Mouse (Mus musculus) liver, embryonic 14.5 days (tissue): ENCODE measurements at regions not wholly inside any gene's neighbourhood (a gene's known extent, or its start where the extent isn't known, plus 50 kb on each side); places are given as distances from the start of the nearest gene placed in this dataset.

Experiments
- ATAC-seq: fragments of 200-750 bp; cut with Nextera tagmentation; 2 replicates; pipeline ENCODE4 v1.8.0; 2017; ENCODE audit warnings: moderate number of reproducible peaks, mild to moderate bottlenecking, moderate library complexity; ENCODE audit not compliant: insufficient read depth
- DNase-seq, 3 experiments: peaks; one replicate each; pipeline ENCODE4 v3.0.0-alpha.2; 2012 to 2013; ENCODE audit warnings: low read depth in 3 of 3, low spot score in 3 of 3
- H3K27ac ChIP-seq: fragments of 300-500 bp; sonication (generic); 2 replicates; pipeline ENCODE4 v1.5.1; 2014; ENCODE audit warnings: moderate library complexity, mild to moderate bottlenecking, control low read depth, inconsistent platforms
- H3K27me3 ChIP-seq: fragments of 300-500 bp; sonication (generic); 2 replicates; pipeline ENCODE4 v1.6.1; 2014; ENCODE audit warnings: mild to moderate bottlenecking, low read length, moderate library complexity; ENCODE audit not compliant: control insufficient read depth, insufficient read depth
- H3K36me3 ChIP-seq: fragments of 300-500 bp; sonication (generic); replicated peaks from 2 replicates; pipeline ENCODE4 v1.6.1; 2014; ENCODE audit warnings: low read depth; ENCODE audit not compliant: control insufficient read depth, insufficient read depth
- H3K4me1 ChIP-seq, 2 experiments: fragments of 200-500 bp in 1 of 2; fragments of 300-500 bp in 1 of 2; sonication (generic) in 1 of 2; replicated peaks; 2 replicates each; pipeline ENCODE4 v1.6.1; 2012 to 2014; ENCODE audit warnings: antibody characterized with exemption in 1 of 2, inconsistent platforms in 1 of 2, low read length in 1 of 2; ENCODE audit not compliant: control insufficient read depth in 2 of 2, insufficient read depth in 2 of 2
- H3K4me2 ChIP-seq: fragments of 300-500 bp; sonication (generic); 2 replicates; pipeline ENCODE4 v1.6.1; 2014; ENCODE audit warnings: low read depth, mild to moderate bottlenecking, control low read depth, moderate library complexity
- H3K4me3 ChIP-seq, 2 experiments: fragments of 200-500 bp in 1 of 2; fragments of 300-500 bp in 1 of 2; sonication (generic) in 1 of 2; 2 replicates each; pipeline ENCODE4 v1.5.1; 2012 to 2014; ENCODE audit warnings: low read depth in 2 of 2, low read length in 2 of 2, mild to moderate bottlenecking in 2 of 2, control low read depth in 1 of 2, inconsistent platforms in 1 of 2, moderate library complexity in 1 of 2; ENCODE audit not compliant: insufficient read depth in 1 of 2
- H3K9ac ChIP-seq: fragments of 300-500 bp; sonication (generic); replicated peaks from 2 replicates; pipeline ENCODE4 v1.6.1; 2014; ENCODE audit warnings: mild to moderate bottlenecking, control low read depth, moderate library complexity
- H3K9me3 ChIP-seq: fragments of 300-500 bp; sonication (generic); 2 replicates; pipeline ENCODE4 v1.6.1; 2016; ENCODE audit warnings: low read length, mixed read lengths; ENCODE audit not compliant: control insufficient read depth
- CTCF ChIP-seq: IDR thresholded peaks from 2 replicates; pipeline ENCODE4 v1.5.1; 2016; ENCODE audit warnings: antibody characterized with exemption, low read depth, control low read depth
- WGBS: fragments of 180-500 bp; shearing (Covaris S2); extraction: QIAGEN DNeasy Blood & Tissue Kit; methylation state at CpG from one replicate; pipeline ENCODE4 v1.1.7; 2014; ENCODE audit not compliant: insufficient replicate concordance; 5-methylcytosine and 5-hydroxymethylcytosine counted together

DNA sequence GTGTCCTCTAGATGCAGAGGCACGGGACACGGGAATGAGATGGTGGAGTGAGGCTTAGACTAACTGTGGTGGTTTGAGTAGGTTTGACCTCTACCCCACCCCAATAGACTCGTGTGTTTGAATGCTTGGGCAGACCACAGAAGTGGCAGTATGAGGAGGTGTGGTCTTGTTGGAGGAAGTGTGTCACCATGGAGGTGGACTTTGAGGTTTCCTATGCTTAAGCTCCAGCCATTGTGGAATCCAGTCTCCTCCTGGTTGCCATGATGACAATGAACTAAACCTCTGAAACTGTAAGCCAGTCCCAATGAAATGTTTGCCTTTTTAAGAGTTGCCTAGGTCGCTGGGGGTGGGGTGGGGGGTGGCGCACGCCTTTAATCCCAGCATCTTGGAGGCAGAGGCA lies 53.3 kb upstream of the Mark1 start:
- Histone ChIP-seq H3K27me3 (no peaks in the 10 kb centered on the region), H3K9me3 (no peaks in the 10 kb centered on the region), H3K36me3 (no peaks in the 10 kb centered on the region), H3K9ac (no peak overlapping the region), H3K27ac (no peak overlapping the region), H3K4me3 (no peak overlapping the region), H3K4me2 (no peak overlapping the region), H3K4me1 (no peaks in the 10 kb centered on the region)
- ATAC-seq (no peak), DNase-seq (no peak)
- WGBS: 49% methylated on average over 6 of the region's 6 CpGs
- no peak for TF ChIP-seq CTCF

DNA sequence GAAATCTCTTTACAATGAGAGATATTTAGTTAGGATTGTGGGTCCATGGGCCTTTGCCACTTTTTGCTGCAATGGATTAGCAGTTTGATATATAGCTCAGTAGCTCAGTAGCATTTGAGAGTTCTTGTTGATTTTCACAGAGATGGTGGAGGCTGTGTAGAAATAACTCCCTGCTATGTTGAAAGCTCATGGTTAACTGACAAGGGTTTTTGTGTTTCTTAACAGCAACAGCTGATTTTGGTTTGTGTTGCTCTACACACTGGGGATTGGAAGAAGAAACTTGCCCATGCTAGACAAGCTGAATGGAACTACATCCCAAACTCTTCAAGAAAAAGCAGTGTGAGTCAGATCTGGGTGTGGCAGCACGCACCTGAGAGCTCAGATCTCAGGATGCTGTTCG lies 50.6 kb upstream of the Mark1 start:
- WGBS: 53% methylated on average over 2 of the region's 2 CpGs
- TF ChIP-seq CTCF: no peak
- ATAC-seq (no peak), DNase-seq (no peak)
- H3K4me2 ChIP-seq: no peak overlapping the region
- no peaks in the 10 kb centered on the region for H3K9me3 ChIP-seq
- H3K27ac ChIP-seq: no peak overlapping the region
- no peaks in the 10 kb centered on the region for H3K36me3 ChIP-seq
- H3K4me3 ChIP-seq: no peak overlapping the region
- H3K4me1 ChIP-seq: 0 out of 4 replicates have a peak, but pooled peaks cover 0 to 2% of the 10 kb centered on the region in 2 experiments
- no peaks in the 10 kb centered on the region for H3K27me3 ChIP-seq
- no peak overlapping the region for H3K9ac ChIP-seq
